Comparison of ENCODE assay signal across 18 mouse cellular contexts in genomic region chr11:100260514-100261234, GRCm38 (mm10). TPM values are rescaled to one million over a fixed set of nuclear protein-coding genes. Genes with fewer than 3 reads are reported as not detected.
A peak's percentile ranks its signal among the peaks of the same experiment; 100 is the strongest.
DNase-seq lines count a peak whose midpoint lies in the region; ATAC-seq and TF ChIP-seq lines count a peak whose summit lies in the region.
"Had no signal": no experiment of that assay in that cellular context is flagged by ENCODE, and none has a peak within 500 bp of the region (broad histone marks: within the 10 kb centered on the region; RNA-seq: fewer than 3 reads in every experiment).

Gene Krt17 (minus strand): TSS chr11:100261029.

- no peaks in the 10 kb centered on the region for H3K36me3 ChIP-seq in forebrain, embryonic 11.5 days (ENCODE audit: control insufficient read depth, insufficient read depth, low read length)
- no peaks in the 10 kb centered on the region for H3K36me3 ChIP-seq in forebrain, postnatal 0 days (ENCODE audit: insufficient read depth)
- H3K36me3 ChIP-seq in liver, postnatal 0 days (replicated peaks; ENCODE audit: insufficient read depth, low read length), result no peaks in the 10 kb centered on the region
- no peaks in the 10 kb centered on the region for H3K36me3 ChIP-seq in embryonic facial prominence, embryonic 14.5 days (ENCODE audit: control insufficient read depth, insufficient read depth, low read length)
- no peaks in the 10 kb centered on the region for H3K36me3 ChIP-seq in stomach, embryonic 15.5 days

- no peak within 1 kb of the TSS for H3K4me2 ChIP-seq in forebrain, embryonic 11.5 days (ENCODE audit: low read depth, low read length, severe bottlenecking)
- no peak within 1 kb of the TSS for H3K4me2 ChIP-seq in forebrain, postnatal 0 days (ENCODE audit: low read depth)
- H3K4me2 ChIP-seq in liver, postnatal 0 days (ENCODE audit: low read depth, low read length), result no peak within 1 kb of the TSS
- H3K4me2 ChIP-seq in embryonic facial prominence, embryonic 14.5 days (ENCODE audit: low read depth, low read length), result peak within 1 kb of the TSS; percentile 11; the same call in 1 of the 2 replicates
- H3K4me2 ChIP-seq in stomach, embryonic 15.5 days, result peak within 1 kb of the TSS; percentile 25; the same call in 1 of the 2 replicates

- no peak for ATAC-seq in forebrain, embryonic 11.5 days (replicated peaks; ENCODE audit: low FRiP score)
- no peak for ATAC-seq in forebrain, postnatal 0 days
- no peak for ATAC-seq in liver, postnatal 0 days
- ATAC-seq in embryonic facial prominence, embryonic 14.5 days (ENCODE audit: low read depth), result no peak
- ATAC-seq in stomach, embryonic 15.5 days (ENCODE audit: insufficient read depth, low FRiP score, low read depth), result no peak

- no peaks in the 10 kb centered on the region for H3K4me1 ChIP-seq in forebrain, embryonic 11.5 days (replicated peaks; ENCODE audit: control insufficient read depth, insufficient read depth, low read length)
- no peaks in the 10 kb centered on the region for H3K4me1 ChIP-seq in forebrain, postnatal 0 days (ENCODE audit: insufficient read depth)
- no peaks in the 10 kb centered on the region for H3K4me1 ChIP-seq in liver, postnatal 0 days (ENCODE audit: insufficient read depth)
- no peaks in the 10 kb centered on the region for H3K4me1 ChIP-seq in embryonic facial prominence, embryonic 14.5 days (ENCODE audit: control insufficient read depth, insufficient read depth, low read length)
- 0 out of 2 replicates have a peak, but pooled peaks cover 8% of the 10 kb centered on the region for H3K4me1 ChIP-seq in stomach, embryonic 15.5 days

- TF ChIP-seq EP300 in liver, postnatal 0 days (IDR thresholded peaks at IDR 0.05; ENCODE audit: low read depth), result no peak

- no peak within 1 kb of the TSS for H3K9ac ChIP-seq in forebrain, embryonic 11.5 days (ENCODE audit: low read length)
- H3K9ac ChIP-seq in forebrain, postnatal 0 days, result no peak within 1 kb of the TSS
- no peak within 1 kb of the TSS for H3K9ac ChIP-seq in liver, postnatal 0 days (replicated peaks)
- H3K9ac ChIP-seq in embryonic facial prominence, embryonic 14.5 days (ENCODE audit: low read depth, low read length), result no peak within 1 kb of the TSS
- no peak within 1 kb of the TSS for H3K9ac ChIP-seq in stomach, embryonic 15.5 days

- 84% methylated on average over 21 of the region's 21 CpGs for WGBS in forebrain, embryonic 11.5 days
- 71% methylated on average over 21 of the region's 21 CpGs for WGBS in forebrain, postnatal 0 days
- WGBS in liver, postnatal 0 days (ENCODE audit: insufficient replicate concordance), result 70% methylated on average over 21 of the region's 21 CpGs
- 72% methylated on average over 21 of the region's 21 CpGs for WGBS in embryonic facial prominence, embryonic 14.5 days
- 73% methylated on average over 21 of the region's 21 CpGs for WGBS in stomach, embryonic 15.5 days

- no peaks in the 10 kb centered on the region for H3K27me3 ChIP-seq in forebrain, embryonic 11.5 days (ENCODE audit: control insufficient read depth, insufficient read depth, low read length)
- H3K27me3 ChIP-seq in forebrain, postnatal 0 days (ENCODE audit: insufficient read depth, low read length), result no peaks in the 10 kb centered on the region
- H3K27me3 ChIP-seq in liver, postnatal 0 days (ENCODE audit: insufficient read depth, low read length), result no peaks in the 10 kb centered on the region
- no peaks in the 10 kb centered on the region for H3K27me3 ChIP-seq in embryonic facial prominence, embryonic 14.5 days (replicated peaks; ENCODE audit: control insufficient read depth, insufficient read depth, low read length)
- no peaks in the 10 kb centered on the region for H3K27me3 ChIP-seq in stomach, embryonic 15.5 days (replicated peaks)

- H3K27ac ChIP-seq in forebrain, embryonic 11.5 days (ENCODE audit: low read depth, low read length), result no peak within 1 kb of the TSS
- no peak within 1 kb of the TSS for H3K27ac ChIP-seq in forebrain, postnatal 0 days (ENCODE audit: low read depth, low read length)
- H3K27ac ChIP-seq in liver, postnatal 0 days (ENCODE audit: low read depth), result no peak within 1 kb of the TSS
- peak within 1 kb of the TSS; percentile 22; the same call in 1 of the 2 replicates for H3K27ac ChIP-seq in embryonic facial prominence, embryonic 14.5 days (replicated peaks; ENCODE audit: low read depth, low read length)
- 0 out of 2 replicates have a peak within 1 kb of the TSS, but pooled peaks have one; percentile 54 for H3K27ac ChIP-seq in stomach, embryonic 15.5 days

- no peak for TF ChIP-seq CTCF in forebrain, postnatal 0 days (IDR thresholded peaks at IDR 0.05; ENCODE audit: low read depth)
- no peak for TF ChIP-seq CTCF in liver, postnatal 0 days (IDR thresholded peaks at IDR 0.05; ENCODE audit: low read depth)

- H3K9me3 ChIP-seq in forebrain, embryonic 11.5 days (ENCODE audit: control insufficient read depth, low read length), result no peaks in the 10 kb centered on the region
- H3K9me3 ChIP-seq in forebrain, postnatal 0 days (ENCODE audit: low read length), result no peaks in the 10 kb centered on the region
- no peaks in the 10 kb centered on the region for H3K9me3 ChIP-seq in liver, postnatal 0 days (ENCODE audit: low read length)
- no peaks in the 10 kb centered on the region for H3K9me3 ChIP-seq in embryonic facial prominence, embryonic 14.5 days (ENCODE audit: control insufficient read depth, low read length)
- H3K9me3 ChIP-seq in stomach, embryonic 15.5 days, result no peaks in the 10 kb centered on the region

- DNase-seq in forebrain, embryonic 11.5 days (ENCODE audit: low spot score), result peak; percentile 48
- DNase-seq in forebrain, postnatal 0 days, result no peak
- peak; percentile 11 for DNase-seq in liver, postnatal 0 days
- no peak for DNase-seq in liver
- peak; percentile 69 for DNase-seq in embryonic facial prominence, embryonic 14.5 days (ENCODE audit: low spot score)
- DNase-seq in cerebellum, postnatal 10 days, result no peak
- no peak for DNase-seq in adrenal gland, adult 2 months
- DNase-seq: adrenal gland, postnatal 36 days; gastrocnemius, postnatal 14 days; kidney, adult 11 months; kidney, postnatal 25 days; layer of hippocampus, postnatal 36 days; lung, postnatal 14 days; thymus, adult 18-20 months had no signal

- no peak within 1 kb of the TSS for H3K4me3 ChIP-seq in forebrain, embryonic 11.5 days (ENCODE audit: low read depth, low read length)
- H3K4me3 ChIP-seq in forebrain, postnatal 0 days (ENCODE audit: low read depth, low read length), result no peak within 1 kb of the TSS
- H3K4me3 ChIP-seq in liver, postnatal 0 days (ENCODE audit: low read depth, low read length), result no peak within 1 kb of the TSS
- H3K4me3 ChIP-seq in embryonic facial prominence, embryonic 14.5 days (ENCODE audit: low read depth, low read length), result peak within 1 kb of the TSS; percentile 2; the same call in 1 of the 2 replicates
- H3K4me3 ChIP-seq in stomach, embryonic 15.5 days (replicated peaks), result no peak within 1 kb of the TSS

RNA-seq across cellular contexts. Expression of gene Krt17, which starts in this region (rescaled TPM):
- not detected in 2 replicates for polyA plus RNA-seq in forebrain, embryonic 11.5 days (2014; fragmentation: Nextera tagmentation; extraction: Ambion mirVana)
- 0.31 TPM in 1 of 2 replicates, not detected in the other for total RNA-seq in forebrain, postnatal 0 days (2014; rRNA removed)
- 0.47 and 0.51 TPM in 2 replicates for polyA plus RNA-seq in forebrain, postnatal 0 days (2015; fragmentation: Nextera tagmentation; extraction: Ambion mirVana)
- 0.08 and 0.09 TPM in 2 replicates for polyA plus RNA-seq in liver, postnatal 0 days (2015; fragmentation: Nextera tagmentation; extraction: Ambion mirVana)
- polyA plus RNA-seq in embryonic facial prominence, embryonic 14.5 days (2014; fragmentation: Nextera tagmentation; extraction: Ambion mirVana), result 129 and 152 TPM in 2 replicates
- 24.8 and 28.8 TPM in 2 replicates for polyA plus RNA-seq in stomach, embryonic 15.5 days (2015; fragmentation: Nextera tagmentation; extraction: Ambion mirVana)
- total RNA-seq in adrenal gland, adult 2 months (2021), result not detected
- not detected in 2 replicates for polyA plus RNA-seq in adrenal gland, adult 2 months (2012; rRNA removed)
- total RNA-seq: adrenal gland, postnatal 36 days; gastrocnemius, postnatal 14 days; hematopoietic stem cell, adult 5-6 weeks; layer of hippocampus, postnatal 36 days; liver, adult 2 months; neutrophil, adult 5-6 weeks had no signal
- polyA plus RNA-seq: liver, adult 2 months had no signal

Comparison
In these comparisons a context has a peak if more than half of its experiments do, and no peak if none do; other contexts are left out.
1. RNA of gene Krt17 (polyA plus RNA-seq): 129 to 152 TPM in embryonic facial prominence, embryonic 14.5 days and 24.8 to 28.8 TPM in stomach, embryonic 15.5 days; 0.47 to 0.51 TPM in forebrain, postnatal 0 days, 0.08 to 0.09 TPM in liver, postnatal 0 days, not detected in forebrain, embryonic 11.5 days and not detected in adrenal gland, adult 2 months; every median in the first group is over 10 times any median in the second.
2. Peak in DNase-seq in forebrain, embryonic 11.5 days; RNA of the gene not detected or under 1 TPM.
3. Peak in DNase-seq in liver, postnatal 0 days; RNA of the gene not detected or under 1 TPM.
4. H3K27ac ChIP-seq: peak in embryonic facial prominence, embryonic 14.5 days (single experiment) and stomach, embryonic 15.5 days (single experiment); none in forebrain, embryonic 11.5 days (single experiment), forebrain, postnatal 0 days (single experiment) and liver, postnatal 0 days (single experiment).
5. H3K4me2 ChIP-seq: peak in embryonic facial prominence, embryonic 14.5 days (single experiment) and stomach, embryonic 15.5 days (single experiment); none in forebrain, embryonic 11.5 days (single experiment), forebrain, postnatal 0 days (single experiment) and liver, postnatal 0 days (single experiment).